Mouse (Mus musculus): Measurements from ENCODE around the gene Gpr1.
A peak's percentile ranks its signal among the peaks of the same experiment; 100 is the strongest.
"Not testable (repeated sequence)": the region's sequence is repeated elsewhere in the genome, so short reads cannot be mapped to it uniquely, and the experiment has no call there.

The Gpr1 gene

DNA sequence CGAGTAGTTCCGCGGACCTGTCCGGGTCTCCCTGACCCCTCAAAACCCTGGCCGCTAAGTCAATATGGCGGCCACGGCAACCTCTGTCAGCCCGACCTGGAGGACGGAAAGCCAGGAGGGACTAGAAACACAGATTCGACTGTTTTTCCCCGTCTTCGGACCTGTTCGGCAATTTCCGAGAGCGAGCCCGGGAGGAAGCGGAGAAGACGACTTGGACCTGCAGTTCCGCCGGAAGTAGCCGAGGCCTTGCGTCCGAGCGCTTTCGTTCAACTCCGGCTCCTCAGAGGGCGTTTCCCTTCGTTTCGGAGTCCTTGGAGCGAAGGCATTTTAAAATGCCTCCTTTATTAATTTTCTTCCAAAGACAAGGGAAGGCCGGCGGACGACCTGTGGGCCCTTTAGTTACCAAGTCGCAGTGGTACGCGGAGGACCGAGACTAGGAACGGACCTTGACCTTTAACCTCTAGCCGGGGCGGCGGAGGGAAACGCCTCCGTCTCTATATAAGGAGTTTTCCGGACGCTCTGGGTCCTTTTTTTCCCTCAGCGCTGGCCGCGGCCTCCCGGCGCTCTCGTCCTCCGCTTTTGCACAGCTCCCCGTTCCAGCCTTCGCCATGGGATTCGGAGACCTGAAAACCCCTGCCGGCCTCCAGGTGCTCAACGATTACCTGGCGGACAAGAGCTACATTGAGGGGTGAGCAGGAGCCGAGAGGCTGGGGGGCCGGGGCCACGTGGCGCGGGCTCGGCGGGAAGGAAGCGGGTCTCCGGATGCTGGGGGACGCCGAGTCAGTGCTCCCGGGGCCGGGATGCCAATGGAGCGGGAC is 37.5 kb downstream of the Gpr1 start, which contains the start of the genes Eef1b2 and Ndufs1:
Gene Eef1b2, plus strand, starts transcription at position 222 of the 818 bp plus-strand sequence.
Gene Ndufs1, minus strand, starts transcription at position 230 of the 818 bp plus-strand sequence.
- DNase-seq, result peak; percentile 92 to 98

GRCm38 (mm10) chr1:63176259-63176603 is 38.1 kb downstream of the Gpr1 start:
- no peak for DNase-seq

GRCm38 (mm10) chr1:63175853-63176252 is 38.5 kb downstream of the Gpr1 start:
- DNase-seq, result no peak

DNA sequence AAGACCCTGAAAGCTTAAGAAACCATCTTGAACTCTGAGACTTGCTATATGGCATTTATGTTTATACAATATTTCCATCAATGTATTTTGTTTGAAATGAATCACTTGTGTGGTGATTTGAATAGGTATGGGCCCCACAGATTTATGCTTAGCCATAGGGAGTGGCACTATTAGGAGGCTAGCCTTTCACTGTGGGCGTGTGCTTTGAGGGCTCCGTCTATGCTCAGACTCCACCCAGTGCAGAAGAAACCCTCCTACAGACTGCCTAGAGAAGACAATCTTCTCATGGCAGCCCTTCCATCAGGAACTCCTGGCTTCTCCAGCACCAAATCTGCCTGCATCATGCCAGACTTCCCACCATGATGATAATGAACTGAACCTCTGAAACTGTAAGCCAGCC is 45.7 kb downstream of the Gpr1 start:
- no peak for DNase-seq

DNA sequence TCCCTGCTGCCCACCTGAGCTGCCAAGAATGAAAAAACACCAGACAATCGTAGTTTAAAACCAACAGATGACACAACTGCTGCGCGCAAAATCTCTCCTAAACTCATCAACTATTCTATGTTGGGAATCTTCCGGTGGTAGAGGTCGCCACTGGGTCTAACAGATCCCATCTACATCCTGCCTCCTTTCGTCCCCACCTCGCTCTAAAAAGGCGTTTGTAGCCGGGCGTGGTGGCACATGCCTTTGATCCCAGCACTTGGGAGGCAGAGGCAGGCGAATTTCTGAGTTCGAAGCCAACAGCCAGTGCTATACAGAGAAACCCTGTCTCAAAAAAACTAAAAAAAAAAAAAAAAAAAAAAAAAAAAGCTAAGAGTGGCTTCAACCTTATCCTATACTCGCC is 74.1 kb downstream of the Gpr1 start:
- DNase-seq, result no peak

DNA sequence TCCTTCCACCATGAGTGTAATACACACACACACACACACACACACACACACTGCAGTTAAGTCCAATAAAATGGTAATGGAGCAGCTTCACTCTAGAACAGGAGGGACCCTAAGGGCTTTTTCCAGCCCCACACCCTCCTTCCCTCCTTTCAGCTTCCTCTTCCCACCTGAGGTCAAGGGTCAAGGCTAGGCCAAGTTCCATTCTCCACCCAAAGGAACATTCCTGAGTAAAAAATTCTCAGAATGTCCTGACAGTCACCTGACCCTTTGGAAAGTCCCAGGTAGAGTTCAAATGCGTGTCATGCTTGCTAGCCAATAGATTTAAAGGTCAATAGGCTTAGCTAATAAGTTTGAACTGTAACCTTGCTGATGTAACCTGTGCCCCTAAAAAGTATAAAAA is 75.8 kb downstream of the Gpr1 start:
- DNase-seq, result not testable (repeated sequence)

DNA sequence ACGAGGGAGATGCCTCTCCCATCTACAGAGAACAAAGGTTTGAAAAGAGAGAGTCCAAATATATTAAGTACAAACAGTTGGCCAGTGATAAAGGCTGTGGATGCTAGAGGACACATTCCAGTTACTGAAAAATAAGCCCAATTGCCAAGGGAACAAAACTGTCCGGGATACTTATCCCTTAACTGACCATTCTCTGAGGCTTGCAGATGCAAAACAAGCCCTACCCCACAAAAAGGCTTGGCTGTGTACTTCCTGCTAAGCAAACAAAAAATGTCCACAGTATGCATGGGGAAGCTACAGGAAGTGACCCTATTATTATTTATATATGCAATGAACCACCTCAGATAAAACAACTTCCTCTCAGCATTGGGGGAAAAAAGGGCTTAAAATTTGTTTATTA is 76.4 kb downstream of the Gpr1 start:
- no peak for DNase-seq

DNA sequence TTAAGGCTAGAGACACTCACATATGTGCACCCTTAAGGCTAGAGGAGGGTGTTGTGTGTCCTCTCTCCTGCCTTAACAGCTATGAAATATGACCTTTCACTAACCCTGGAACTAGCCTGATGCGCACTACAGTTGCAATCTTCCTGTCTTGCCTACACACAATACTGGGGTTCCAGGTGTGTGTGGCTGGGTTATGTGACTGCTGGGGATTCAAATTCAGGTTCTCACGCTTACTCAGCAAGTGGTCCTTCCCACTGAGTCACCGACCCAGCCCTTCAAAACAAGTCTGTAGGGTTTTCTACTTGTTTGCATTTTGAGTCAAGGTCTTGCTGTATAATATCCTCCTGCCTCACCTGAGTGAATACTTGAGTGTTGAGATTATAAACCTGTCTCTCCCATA is 79.8 kb downstream of the Gpr1 start:
- DNase-seq, result no peak

Measured in thymus, adult 18-20 months (tissue).